Mouse (Mus musculus) CD4-positive, CD25-positive, alpha-beta regulatory T cell (primary cell): ENCODE data around the gene Vmn1r103. TPM values are rescaled to one million over a fixed set of nuclear protein-coding genes. Genes with fewer than 3 reads are reported as not detected.

Experiments
- polyA plus RNA-seq: library from polyadenylated mRNA; unstranded; fragments of 100-300 nt; shearing (Covaris generic); gene quantifications from one replicate; pipeline ENCODE4 v1.2.1, GENCODE M21; 2017

The Vmn1r103 gene
- not detected for polyA plus RNA-seq

DNA sequence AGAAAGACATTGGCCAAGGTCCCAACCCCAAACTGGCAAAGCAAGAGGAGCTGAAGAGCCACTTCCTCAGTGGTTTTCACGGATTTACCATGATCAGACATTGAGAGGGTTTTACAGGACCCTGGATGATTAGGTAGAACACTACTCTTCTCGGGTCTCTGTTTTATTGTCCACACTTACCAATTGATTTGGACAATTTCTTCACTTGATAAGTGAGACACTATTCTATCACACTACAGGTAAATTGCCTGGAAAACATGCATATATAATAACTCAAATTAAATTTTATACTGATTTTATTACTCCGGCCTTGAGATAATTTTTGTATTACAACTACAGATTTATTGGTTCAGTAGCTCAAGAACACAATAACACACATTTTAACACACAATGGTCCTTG, at the start of gene Vmn1r103:
TSS of gene Vmn1r103 (minus strand) at position 101 of the 400 bp plus-strand sequence.

DNA sequence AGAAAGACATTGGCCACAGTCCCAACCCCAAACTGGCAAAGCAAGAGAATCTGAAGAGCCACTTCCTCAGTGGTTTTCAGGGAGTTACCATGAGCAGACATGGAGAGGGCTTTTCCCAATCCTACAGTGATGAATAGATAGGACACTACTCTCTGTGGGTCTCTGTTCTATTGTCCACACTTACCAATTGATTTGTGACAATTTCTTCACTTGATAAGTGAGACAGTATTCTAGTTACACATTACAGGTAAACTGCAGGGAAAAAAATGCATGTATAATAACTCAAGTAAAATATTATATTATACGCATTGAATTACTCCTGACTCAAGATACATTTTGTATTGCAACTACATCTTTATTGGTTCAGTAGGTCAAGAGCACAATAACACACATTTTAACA, 35.3 kb upstream of the Vmn1r103 start, which contains the start of gene Gm5726:
TSS of gene Gm5726 (minus strand) at position 101 of the 400 bp plus-strand sequence.

DNA sequence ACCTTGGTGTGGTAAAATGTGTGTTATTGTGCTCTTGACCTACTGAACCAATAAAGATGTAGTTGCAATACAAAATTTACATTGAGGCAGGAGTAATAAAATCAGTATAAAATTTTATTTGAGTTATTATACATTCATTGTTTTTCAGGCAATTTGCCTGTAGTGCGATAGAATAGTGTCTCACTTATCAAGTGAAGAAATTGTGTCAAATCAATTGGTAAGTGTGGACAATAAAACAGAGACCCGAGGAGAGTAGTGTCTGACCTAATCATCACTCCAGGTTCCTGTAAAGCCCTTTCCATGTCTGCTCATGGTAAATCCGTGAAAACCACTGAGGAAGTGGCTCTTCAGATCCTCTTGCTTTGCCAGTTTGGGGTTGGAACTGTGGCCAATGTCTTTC, 23.2 kb upstream of the Vmn1r103 start, which contains the start of gene Vmn1r104:
TSS of gene Vmn1r104 (plus strand) at position 301 of the 400 bp plus-strand sequence.

DNA sequence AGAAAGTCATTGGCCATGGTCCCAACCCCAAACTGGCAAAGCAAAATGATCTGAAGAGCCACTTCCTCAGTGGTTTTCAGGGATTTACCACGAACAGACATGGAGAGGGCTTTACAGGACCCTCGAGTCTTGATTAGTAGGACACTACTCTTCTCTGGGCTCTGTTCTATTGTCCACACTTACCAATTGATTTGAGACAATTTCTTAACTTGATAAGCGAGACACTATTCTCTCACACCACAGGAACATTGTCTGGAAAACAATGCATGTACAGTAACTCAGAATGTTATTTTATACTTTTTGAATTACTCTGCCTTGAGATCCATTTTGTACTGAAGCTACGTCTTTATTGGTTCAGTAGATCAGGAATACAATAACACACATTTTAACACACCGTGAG, 35.5 kb downstream of the Vmn1r103 start, which contains the start of gene Gm10670:
TSS of gene Gm10670 (minus strand) at position 101 of the 400 bp plus-strand sequence.

Other genes starting within 250 kb of the Vmn1r103 start
- not detected for gene Gm5890, start 247.7 kb downstream of the Vmn1r103 start, polyA plus RNA-seq
- gene Gm4133, start 176.5 kb downstream of the Vmn1r103 start, polyA plus RNA-seq, result not detected
- gene Gm5728, start 135.1 kb downstream of the Vmn1r103 start, polyA plus RNA-seq, result not detected
- gene Vmn1r100, start 92.6 kb downstream of the Vmn1r103 start, polyA plus RNA-seq, result not detected
- not detected for gene Vmn1r101, start 67.9 kb downstream of the Vmn1r103 start, polyA plus RNA-seq
- gene Gm10670, start 35.6 kb downstream of the Vmn1r103 start, polyA plus RNA-seq, result 0.19 TPM
- gene Vmn1r104, start 23.3 kb upstream of the Vmn1r103 start, polyA plus RNA-seq, result 0.26 TPM
- not detected for gene Gm5726, start 35.2 kb upstream of the Vmn1r103 start, polyA plus RNA-seq
- not detected for gene Gm4141, start 65.7 kb upstream of the Vmn1r103 start, polyA plus RNA-seq
- gene Gm4513, start 88.5 kb upstream of the Vmn1r103 start, polyA plus RNA-seq, result not detected
- gene Vmn1r107, start 158.4 kb upstream of the Vmn1r103 start, polyA plus RNA-seq, result not detected
- not detected for gene Vmn1r111, start 192.7 kb upstream of the Vmn1r103 start, polyA plus RNA-seq
- gene Gm10668, start 220.1 kb upstream of the Vmn1r103 start, polyA plus RNA-seq, result not detected